Mouse (Mus musculus): ENCODE results near the gene Litaf. TPM values are rescaled to one million over a fixed set of nuclear protein-coding genes. Genes with fewer than 3 reads are reported as not detected.

Litaf gene
- polyA plus RNA-seq, 1 experiment from 2014 or later, result 107 TPM

GRCm38 (mm10) chr16:10989896-10990295 lies 76.1 kb downstream of the Litaf start:
- no peaks in the 10 kb centered on the region for H3K27me3 ChIP-seq
- H3K36me3 ChIP-seq, result peaks cover 11% of the 10 kb centered on the region
- H3K4me2 ChIP-seq (replicated peaks), result no peak overlapping the region
- no peak for ATAC-seq (ENCODE audit: insufficient number of reproducible peaks, low FRiP score, low TSS enrichment, low read depth)
- 88% methylated on average over 4 of the region's 4 CpGs for WGBS
- peaks cover 39% of the 10 kb centered on the region for H3K4me1 ChIP-seq
- no peaks in the 10 kb centered on the region for H3K9me3 ChIP-seq (replicated peaks)
- no peak overlapping the region for H3K9ac ChIP-seq
- H3K27ac ChIP-seq (replicated peaks), result no peak overlapping the region
- no peak overlapping the region for H3K4me3 ChIP-seq (replicated peaks)

- no peak overlapping the region for H3K4me2 ChIP-seq (replicated peaks)
- peaks cover 39% of the 10 kb centered on the region for H3K4me1 ChIP-seq
- ATAC-seq (ENCODE audit: insufficient number of reproducible peaks, low FRiP score, low TSS enrichment, low read depth), result no peak
- 95% methylated on average over 6 of the region's 6 CpGs for WGBS
- no peaks in the 10 kb centered on the region for H3K9me3 ChIP-seq (replicated peaks)
- H3K27ac ChIP-seq (replicated peaks), result no peak overlapping the region; the same call in 1 of the 2 replicates
- H3K36me3 ChIP-seq, result peaks cover 11% of the 10 kb centered on the region
- H3K4me3 ChIP-seq (replicated peaks), result no peak overlapping the region
- H3K27me3 ChIP-seq, result no peaks in the 10 kb centered on the region
- no peak overlapping the region for H3K9ac ChIP-seq
Observed at GRCm38 (mm10) chr16:10989361-10989760, 76.6 kb downstream of the Litaf start.

- H3K9ac ChIP-seq, result no peak overlapping the region
- WGBS, result 47% methylated on average over 9 of the region's 9 CpGs
- ATAC-seq (ENCODE audit: insufficient number of reproducible peaks, low FRiP score, low TSS enrichment, low read depth), result no peak
- H3K27me3 ChIP-seq, result no peaks in the 10 kb centered on the region
- H3K9me3 ChIP-seq (replicated peaks), result no peaks in the 10 kb centered on the region
- H3K4me3 ChIP-seq (replicated peaks), result no peak overlapping the region
- H3K4me1 ChIP-seq, result peaks cover 39% of the 10 kb centered on the region
- no peak overlapping the region; the same call in none of the 2 replicates for H3K27ac ChIP-seq (replicated peaks)
- H3K36me3 ChIP-seq, result peaks cover 11% of the 10 kb centered on the region
- H3K4me2 ChIP-seq (replicated peaks), result no peak overlapping the region
Observed at GRCm38 (mm10) chr16:10988261-10988660, 77.7 kb downstream of the Litaf start.

- peaks cover 39% of the 10 kb centered on the region for H3K4me1 ChIP-seq
- no peak overlapping the region for H3K4me3 ChIP-seq (replicated peaks)
- peaks cover 5% of the 10 kb centered on the region for H3K36me3 ChIP-seq
- H3K27me3 ChIP-seq, result no peaks in the 10 kb centered on the region
- no peaks in the 10 kb centered on the region for H3K9me3 ChIP-seq (replicated peaks)
- H3K9ac ChIP-seq, result no peak overlapping the region
- ATAC-seq (ENCODE audit: insufficient number of reproducible peaks, low FRiP score, low TSS enrichment, low read depth), result no peak
- peak overlapping the region; percentile 17; the same call in 1 of the 2 replicates for H3K27ac ChIP-seq (replicated peaks)
- 77% methylated on average over 5 of the region's 5 CpGs for WGBS
- no peak overlapping the region for H3K4me2 ChIP-seq (replicated peaks)
Observed at GRCm38 (mm10) chr16:10984534-10984933, 81.4 kb downstream of the Litaf start.

GRCm38 (mm10) chr16:10981493-10982070 lies 84.4 kb downstream of the Litaf start:
- WGBS, result 63% methylated on average over 7 of the region's 7 CpGs

GRCm38 (mm10) chr16:10979064-10979803 lies 86.7 kb downstream of the Litaf start:
- Histone ChIP-seq H3K27ac (replicated peaks) (peak overlapping the region; percentile 80), H3K4me1 (peaks cover 47% of the 10 kb centered on the region), H3K27me3 (no peaks in the 10 kb centered on the region), H3K4me3 (replicated peaks) (no peak overlapping the region), H3K36me3 (no peaks in the 10 kb centered on the region; the same call in 1 of the 2 replicates), H3K4me2 (replicated peaks) (no peak overlapping the region), H3K9ac (no peak overlapping the region), H3K9me3 (replicated peaks) (no peaks in the 10 kb centered on the region)
- ATAC-seq (ENCODE audit: insufficient number of reproducible peaks, low FRiP score, low TSS enrichment, low read depth), result peak; percentile 75
- 22% methylated on average over 11 of the region's 11 CpGs for WGBS

More at GRCm38 (mm10) chr16:10981493-10982070, 84.4 kb downstream of the Litaf start:
- Histone ChIP-seq H3K4me1 (peaks cover 39% of the 10 kb centered on the region), H3K9me3 (replicated peaks) (no peaks in the 10 kb centered on the region), H3K36me3 (no peaks in the 10 kb centered on the region), H3K9ac (no peak overlapping the region), H3K4me3 (replicated peaks) (no peak overlapping the region), H3K27ac (replicated peaks) (no peak overlapping the region), H3K4me2 (replicated peaks) (no peak overlapping the region), H3K27me3 (no peaks in the 10 kb centered on the region)
- no peak for ATAC-seq (ENCODE audit: insufficient number of reproducible peaks, low FRiP score, low TSS enrichment, low read depth)

- Histone ChIP-seq H3K4me1 (peaks cover 44% of the 10 kb centered on the region), H3K36me3 (peaks cover 3% of the 10 kb centered on the region; the same call in 1 of the 2 replicates), H3K9ac (no peak overlapping the region), H3K27me3 (no peaks in the 10 kb centered on the region), H3K27ac (replicated peaks) (no peak overlapping the region), H3K4me3 (replicated peaks) (no peak overlapping the region), H3K9me3 (replicated peaks) (no peaks in the 10 kb centered on the region), H3K4me2 (replicated peaks) (no peak overlapping the region)
- ATAC-seq (ENCODE audit: insufficient number of reproducible peaks, low FRiP score, low TSS enrichment, low read depth), result no peak
- WGBS, result 90% methylated on average over 9 of the region's 9 CpGs
Observed at GRCm38 (mm10) chr16:10977877-10978276, 88.1 kb downstream of the Litaf start.

GRCm38 (mm10) chr16:10976202-10976631 lies 89.7 kb downstream of the Litaf start:
- no peak overlapping the region for H3K4me3 ChIP-seq (replicated peaks)
- peaks cover 43% of the 10 kb centered on the region for H3K4me1 ChIP-seq
- H3K9ac ChIP-seq, result no peak overlapping the region
- no peaks in the 10 kb centered on the region for H3K27me3 ChIP-seq
- H3K4me2 ChIP-seq (replicated peaks), result no peak overlapping the region
- H3K36me3 ChIP-seq, result peaks cover 3% of the 10 kb centered on the region; the same call in 1 of the 2 replicates
- 74% methylated on average over 11 of the region's 11 CpGs for WGBS
- no peaks in the 10 kb centered on the region for H3K9me3 ChIP-seq (replicated peaks)
- no peak for ATAC-seq (ENCODE audit: insufficient number of reproducible peaks, low FRiP score, low TSS enrichment, low read depth)
- H3K27ac ChIP-seq (replicated peaks), result 0 out of 2 replicates have a peak overlapping the region, but pooled peaks have one; percentile 29

GRCm38 (mm10) chr16:10974939-10975338 lies 91.0 kb downstream of the Litaf start:
- peak; percentile 78; the same call in 1 of the 2 replicates for ATAC-seq (ENCODE audit: insufficient number of reproducible peaks, low FRiP score, low TSS enrichment, low read depth)

GRCm38 (mm10) chr16:10974037-10974446 lies 91.9 kb downstream of the Litaf start:
- ATAC-seq (ENCODE audit: insufficient number of reproducible peaks, low FRiP score, low TSS enrichment, low read depth), result no peak

More at GRCm38 (mm10) chr16:10974939-10975338, 91.0 kb downstream of the Litaf start:
- no peak overlapping the region for H3K4me2 ChIP-seq (replicated peaks)
- H3K27ac ChIP-seq (replicated peaks), result no peak overlapping the region
- peaks cover 36% of the 10 kb centered on the region for H3K4me1 ChIP-seq
- H3K4me3 ChIP-seq (replicated peaks), result no peak overlapping the region
- H3K36me3 ChIP-seq, result peaks cover 3% of the 10 kb centered on the region; the same call in 1 of the 2 replicates
- 64% methylated on average over 5 of the region's 5 CpGs for WGBS
- H3K27me3 ChIP-seq, result no peaks in the 10 kb centered on the region
- H3K9ac ChIP-seq, result no peak overlapping the region
- no peaks in the 10 kb centered on the region for H3K9me3 ChIP-seq (replicated peaks)

GRCm38 (mm10) chr16:10972259-10972658 lies 93.7 kb downstream of the Litaf start:
- Histone ChIP-seq H3K4me2 (replicated peaks) (no peak overlapping the region), H3K9ac (no peak overlapping the region), H3K4me3 (replicated peaks) (no peak overlapping the region), H3K27me3 (no peaks in the 10 kb centered on the region), H3K4me1 (peaks cover 31% of the 10 kb centered on the region), H3K27ac (replicated peaks) (no peak overlapping the region), H3K36me3 (peaks cover 3% of the 10 kb centered on the region; the same call in 1 of the 2 replicates), H3K9me3 (replicated peaks) (no peaks in the 10 kb centered on the region)
- no peak for ATAC-seq (ENCODE audit: insufficient number of reproducible peaks, low FRiP score, low TSS enrichment, low read depth)
- 75% methylated on average over 6 of the region's 6 CpGs for WGBS

More at GRCm38 (mm10) chr16:10974037-10974446, 91.9 kb downstream of the Litaf start:
- Histone ChIP-seq H3K27me3 (no peaks in the 10 kb centered on the region), H3K36me3 (peaks cover 3% of the 10 kb centered on the region; the same call in 1 of the 2 replicates), H3K4me2 (replicated peaks) (no peak overlapping the region), H3K4me1 (peaks cover 34% of the 10 kb centered on the region), H3K9me3 (replicated peaks) (no peaks in the 10 kb centered on the region), H3K4me3 (replicated peaks) (no peak overlapping the region), H3K27ac (replicated peaks) (peak overlapping the region; percentile 6; the same call in 1 of the 2 replicates), H3K9ac (no peak overlapping the region)
- WGBS, result 32% methylated on average over 3 of the region's 3 CpGs
